Mouse (Mus musculus) common myeloid progenitor, adult 5-6 weeks (primary cell): ENCODE results near the gene Nt5dc1. TPM values are rescaled to one million over a fixed set of nuclear protein-coding genes. Genes with fewer than 3 reads are reported as not detected.
A peak's percentile ranks its signal among the peaks of the same experiment; 100 is the strongest.
"Not testable (repeated sequence)": the region's sequence is repeated elsewhere in the genome, so short reads cannot be mapped to it uniquely, and the experiment has no call there.

Source experiments
- ATAC-seq: replicated peaks from 2 replicates; pipeline ENCODE4 v1.8.0; 2016; ENCODE audit warnings: low read depth, mild to moderate bottlenecking, moderate TSS enrichment, inconsistent platforms; ENCODE audit not compliant: poor library complexity, severe bottlenecking
- total RNA-seq: library from RNA; stranded (forward); fragments of 200-1000, 187-1606 nt; gene quantifications from 2 replicates; pipeline ENCODE4 v1.2.3, GENCODE M21; 2017

Gene Nt5dc1
- total RNA-seq, result 31.4 and 36.5 TPM in 2 replicates

DNA sequence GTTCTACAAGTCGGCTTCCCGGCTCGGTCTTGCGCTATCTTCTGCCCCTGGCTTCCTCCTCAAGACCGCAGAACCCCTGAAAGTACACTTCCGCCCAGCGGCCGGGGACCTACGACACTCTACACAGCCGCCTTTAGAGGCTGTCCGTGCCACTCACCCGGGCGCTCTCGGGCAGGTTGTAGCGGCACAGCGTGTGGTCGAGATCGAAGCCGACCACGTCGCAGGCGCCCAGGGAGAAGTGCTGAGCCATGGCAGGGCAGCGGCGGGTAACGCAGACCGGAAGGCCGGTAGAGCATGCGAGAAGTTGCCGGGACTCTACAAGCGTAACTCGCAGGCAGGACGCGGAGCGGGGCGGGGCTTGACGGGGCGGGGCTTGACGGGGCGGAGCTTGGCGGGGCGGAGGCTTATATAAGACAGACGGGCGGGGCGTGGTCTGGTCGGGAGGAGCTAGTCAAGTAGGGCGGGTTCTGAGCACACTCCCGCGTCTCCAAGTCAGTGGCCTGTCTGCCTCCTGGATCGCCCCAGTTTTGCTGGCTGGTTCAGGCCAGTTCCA is at the start of gene Nt5dc1:
Gene Nt5dc1, minus strand, starts transcription at position 349 of the 553 bp plus-strand sequence.
- ATAC-seq, result peak; percentile 81

DNA sequence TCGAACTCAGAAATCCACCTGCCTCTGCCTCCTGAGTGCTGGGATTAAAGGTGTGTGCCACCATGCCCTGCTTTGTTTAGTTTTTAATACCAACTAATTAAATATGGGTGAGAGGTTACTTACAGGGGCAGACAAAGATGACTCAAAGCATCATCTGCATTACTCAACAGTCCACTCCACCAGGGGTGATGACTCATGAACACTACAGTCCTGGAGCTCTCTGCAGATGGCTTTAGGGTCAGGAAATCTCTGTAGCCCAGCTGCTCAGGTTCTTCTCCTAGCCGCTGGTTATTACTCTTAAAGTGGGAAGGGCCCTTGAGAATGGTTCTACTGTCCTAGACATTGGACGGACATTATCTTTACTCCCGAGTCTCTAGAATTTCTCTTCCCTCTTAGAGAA is 46.0 kb upstream of the Nt5dc1 start:
- ATAC-seq, result no peak

DNA sequence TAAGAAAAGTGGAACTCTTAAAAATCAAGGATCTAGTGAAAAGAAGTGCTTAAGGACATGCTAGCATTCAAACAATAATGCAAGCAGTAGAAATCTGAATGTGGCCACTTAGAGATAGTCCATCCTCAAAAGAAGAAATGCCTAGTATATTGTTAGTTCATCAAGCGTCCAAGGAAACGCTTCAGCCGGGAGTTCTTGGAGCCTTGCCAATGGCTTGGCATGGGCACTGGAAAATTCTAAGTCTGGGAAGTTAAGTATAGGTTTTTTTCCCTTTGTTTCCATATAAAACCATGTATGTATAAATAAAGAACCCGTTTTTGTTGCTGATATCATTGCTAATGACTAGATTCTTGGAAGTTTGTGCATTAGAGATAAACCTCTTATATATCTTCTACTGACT is 43.1 kb upstream of the Nt5dc1 start:
- no peak for ATAC-seq

DNA sequence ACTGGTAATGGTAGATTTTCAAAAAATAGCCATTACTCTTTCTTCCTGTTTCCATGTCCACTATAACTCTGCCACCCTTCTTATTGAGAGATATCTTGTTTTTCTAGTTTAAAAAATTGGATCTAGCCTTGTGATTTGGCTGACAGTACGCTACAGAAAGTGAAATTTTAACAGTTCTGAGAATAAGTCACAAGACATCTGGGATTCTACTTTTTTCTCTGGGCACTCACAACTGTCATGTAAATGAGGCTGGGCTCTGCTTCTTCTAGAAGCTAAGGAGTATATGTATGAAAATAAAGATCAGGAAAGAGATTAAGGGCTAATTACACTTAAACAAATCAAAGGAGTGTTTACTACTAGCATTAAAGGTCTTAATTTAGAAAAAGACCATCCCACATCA is 31.1 kb upstream of the Nt5dc1 start:
- no peak for ATAC-seq

DNA sequence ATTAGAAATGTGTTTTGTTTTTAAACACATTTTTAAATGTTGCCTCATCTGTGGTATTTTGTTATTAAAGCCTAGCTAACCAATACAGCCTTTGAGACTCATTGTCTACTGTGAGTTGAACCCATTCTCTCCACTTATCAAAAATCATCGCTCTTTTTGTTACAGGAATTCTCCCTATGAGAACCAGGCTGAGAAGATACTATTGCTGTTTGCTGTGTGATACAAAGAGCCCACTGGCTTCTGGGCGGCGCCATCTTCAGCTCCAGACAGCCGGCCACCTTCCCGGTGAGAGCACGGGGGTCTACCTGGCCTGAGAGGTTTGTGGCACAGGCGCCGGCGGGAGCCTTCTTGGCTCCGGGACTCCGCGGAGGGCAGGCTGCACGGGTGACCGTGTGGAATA is 15.8 kb upstream of the Nt5dc1 start:
- ATAC-seq, result not testable (repeated sequence)

DNA sequence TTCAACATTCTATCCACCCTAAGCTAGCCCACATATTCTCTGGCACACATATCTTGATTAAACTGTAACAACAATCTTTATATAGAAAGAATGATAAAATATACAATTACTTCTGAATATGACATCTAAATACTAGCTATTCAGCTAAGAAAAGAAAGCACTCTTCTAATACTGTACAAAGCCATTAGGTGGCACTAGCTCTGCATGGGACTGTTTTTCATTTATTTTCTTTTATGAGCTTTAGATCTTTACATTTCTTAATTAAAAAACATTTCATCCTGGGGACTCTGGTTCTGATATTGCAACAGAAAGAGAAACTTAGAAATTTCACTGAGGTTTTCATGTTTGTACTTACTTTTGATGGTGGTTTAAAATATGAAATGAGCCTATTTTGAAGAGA is 13.4 kb upstream of the Nt5dc1 start:
- 0 out of 2 replicates have a peak, but pooled peaks have one; percentile 36 for ATAC-seq

DNA sequence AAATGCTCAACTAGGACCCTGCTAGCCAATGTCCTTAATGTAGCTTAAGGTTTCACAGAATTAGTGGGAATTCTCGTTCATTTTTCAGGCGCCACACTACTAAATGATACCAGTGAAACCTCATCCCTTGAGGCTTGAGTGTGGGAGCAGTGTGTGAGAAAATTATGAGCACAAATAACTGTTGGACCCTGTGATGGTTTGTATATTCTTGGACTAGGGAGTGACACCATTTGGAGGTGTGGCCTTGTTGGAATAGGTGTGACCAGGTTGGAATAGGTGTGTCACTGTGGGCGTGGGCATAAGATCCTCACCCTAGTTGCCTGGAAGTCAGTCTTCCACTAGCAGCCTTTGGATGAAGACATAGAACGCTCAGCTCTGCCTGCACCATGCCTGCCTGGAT is 442 bp upstream of the Nt5dc1 start:
- ATAC-seq, result not testable (repeated sequence)

DNA sequence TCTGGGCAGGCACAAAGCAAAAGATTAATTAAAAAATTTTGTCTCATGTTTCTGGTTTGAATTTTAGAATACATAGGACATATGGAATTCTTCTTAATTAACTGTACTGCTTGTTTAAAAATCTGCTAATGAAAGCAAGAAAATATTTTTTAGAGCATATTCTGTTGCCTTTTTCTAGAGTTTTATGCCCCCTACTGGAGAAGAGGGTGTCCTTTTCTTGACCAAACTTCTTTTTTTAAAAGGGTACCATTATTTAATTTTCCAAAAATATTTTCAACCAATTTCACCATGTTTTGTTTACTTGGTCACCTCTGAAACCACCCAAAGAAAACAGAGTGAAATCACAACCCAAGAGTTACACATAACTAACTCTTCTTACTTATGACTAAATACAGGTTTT is 19.1 kb downstream of the Nt5dc1 start:
- ATAC-seq, result no peak

DNA sequence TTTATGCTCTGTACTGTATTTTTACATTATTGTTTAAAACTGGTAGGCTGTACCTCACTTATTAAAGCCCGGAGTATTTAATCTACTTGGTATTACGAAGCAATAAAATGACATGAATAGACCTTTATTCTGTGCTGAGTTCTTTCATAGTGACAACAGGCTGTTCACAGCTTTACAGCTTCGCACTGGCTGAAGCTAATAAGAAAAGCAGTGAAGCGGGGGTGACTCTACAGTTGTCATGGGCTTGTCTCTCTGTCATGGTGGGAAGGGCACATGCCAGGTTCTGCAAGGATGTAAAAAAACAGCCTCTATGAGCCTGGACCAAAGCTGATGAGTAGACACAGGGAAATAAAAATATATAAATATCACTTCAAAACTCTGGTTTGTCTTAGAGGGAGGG is 21.4 kb downstream of the Nt5dc1 start:
- no peak for ATAC-seq

DNA sequence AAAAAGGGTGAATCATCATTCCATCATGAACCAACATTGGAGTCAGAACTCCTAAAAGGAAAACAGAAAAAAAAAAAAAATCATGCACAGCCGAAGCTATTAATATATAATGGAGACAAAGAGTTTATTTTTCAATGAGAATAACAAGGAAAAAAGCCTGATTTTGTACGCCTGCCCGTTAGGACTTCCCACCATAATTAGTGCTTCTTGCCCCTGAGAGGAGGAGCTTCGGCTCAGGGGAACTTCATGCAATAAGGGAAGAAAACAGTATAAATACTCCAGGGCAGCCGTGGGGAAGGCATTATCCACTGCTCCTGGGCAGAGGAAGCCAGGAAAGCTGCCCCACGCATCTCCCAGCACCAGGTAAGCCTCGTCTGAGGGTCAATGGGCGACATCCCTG is 28.7 kb downstream of the Nt5dc1 start, which contains the start of gene Col10a1:
Gene Col10a1, plus strand, starts transcription at position 301 of the 400 bp plus-strand sequence.
- ATAC-seq, result no peak

DNA sequence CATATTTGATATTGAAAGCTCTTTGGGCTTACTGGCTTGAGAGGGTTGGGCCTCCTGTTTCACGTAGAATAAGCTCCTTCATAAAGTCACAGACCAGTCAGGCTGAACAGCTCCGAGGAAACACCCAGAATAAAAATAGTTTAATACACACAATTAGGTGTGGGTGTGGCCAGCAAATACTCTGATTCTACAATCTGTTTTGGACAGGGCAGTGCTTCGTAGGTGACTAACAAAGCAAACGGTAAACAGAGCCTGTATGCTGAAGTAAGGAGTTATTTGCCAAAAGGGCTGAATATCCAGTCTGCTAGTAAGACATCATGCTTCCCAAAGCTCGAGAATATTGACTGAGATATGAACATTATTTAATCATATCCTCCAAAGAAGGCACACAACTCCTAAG is 32.7 kb downstream of the Nt5dc1 start:
- no peak for ATAC-seq

DNA sequence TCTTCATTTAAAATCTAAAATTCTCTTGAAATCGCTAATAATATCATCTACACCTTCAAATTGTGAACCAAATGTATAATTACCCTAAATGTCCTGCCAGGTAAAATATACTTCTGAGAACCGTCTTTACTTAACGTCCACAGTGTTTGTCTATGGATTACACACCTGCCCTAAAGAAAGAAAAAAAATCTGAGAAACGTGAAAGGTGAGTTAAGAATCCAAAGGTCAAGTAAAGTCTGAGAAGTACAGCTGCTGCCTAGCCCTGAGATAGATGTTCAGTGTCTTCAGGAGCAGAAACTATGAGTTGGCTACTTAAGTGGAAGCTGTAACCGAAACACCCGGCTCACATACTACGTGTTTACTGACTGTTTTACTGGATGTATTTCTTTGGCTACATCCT is 45.0 kb downstream of the Nt5dc1 start:
- no peak for ATAC-seq

DNA sequence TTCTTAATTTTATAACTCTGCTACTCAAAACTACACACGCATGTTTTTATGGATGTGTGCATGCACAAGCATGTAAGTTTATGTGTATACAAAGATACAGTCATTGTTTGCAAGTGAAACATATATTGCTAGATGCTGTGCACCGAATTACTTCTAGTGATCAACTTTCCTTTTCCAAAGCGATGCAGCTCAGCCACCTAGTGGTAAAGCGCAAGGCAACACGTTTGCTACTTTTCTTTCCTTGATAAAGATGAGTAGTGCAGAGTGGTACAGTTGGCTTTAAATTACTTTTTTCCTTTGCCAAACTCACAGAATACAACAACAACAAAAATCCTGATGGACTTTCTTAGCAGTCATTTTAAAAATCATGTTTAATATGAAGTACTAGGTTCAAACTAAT is 50.2 kb downstream of the Nt5dc1 start:
- no peak for ATAC-seq

DNA sequence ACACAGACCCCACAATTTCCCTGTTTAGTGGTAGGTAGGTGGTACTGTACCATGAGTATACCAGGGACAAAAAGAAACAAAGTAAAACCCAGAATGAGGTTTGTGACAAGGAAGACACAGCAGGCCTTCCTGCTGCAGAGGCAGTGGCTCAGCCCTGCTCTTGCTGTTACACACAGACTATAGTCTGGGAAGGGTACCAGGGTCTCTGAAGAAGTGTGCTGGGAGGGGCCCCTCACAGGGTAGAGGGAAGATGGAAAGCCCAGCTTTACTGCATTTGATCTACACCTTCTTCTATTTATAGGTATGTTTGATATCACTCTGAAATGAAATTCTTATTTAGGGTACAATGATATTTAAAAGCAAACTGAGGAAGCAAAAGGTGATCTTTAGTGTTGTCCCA is 54.6 kb downstream of the Nt5dc1 start:
- no peak for ATAC-seq

DNA sequence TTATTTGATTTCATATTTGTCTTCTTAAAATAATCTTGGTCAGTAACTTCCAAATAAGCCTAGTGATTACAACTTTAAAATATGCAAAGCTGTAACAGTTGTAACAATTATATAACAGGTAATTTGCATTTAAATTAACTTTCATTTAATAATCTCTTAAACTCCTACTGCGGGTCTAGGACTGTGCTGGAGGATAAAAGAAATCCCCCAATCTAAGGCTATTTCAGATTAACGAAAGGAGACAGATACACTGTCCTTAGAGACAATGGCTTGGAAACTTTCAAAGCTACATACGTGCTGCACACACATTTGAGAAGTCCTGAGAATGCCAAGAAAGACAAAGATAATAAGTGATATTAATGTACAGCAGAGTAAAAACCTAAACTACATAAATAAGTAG is 60.1 kb downstream of the Nt5dc1 start:
- ATAC-seq, result no peak

DNA sequence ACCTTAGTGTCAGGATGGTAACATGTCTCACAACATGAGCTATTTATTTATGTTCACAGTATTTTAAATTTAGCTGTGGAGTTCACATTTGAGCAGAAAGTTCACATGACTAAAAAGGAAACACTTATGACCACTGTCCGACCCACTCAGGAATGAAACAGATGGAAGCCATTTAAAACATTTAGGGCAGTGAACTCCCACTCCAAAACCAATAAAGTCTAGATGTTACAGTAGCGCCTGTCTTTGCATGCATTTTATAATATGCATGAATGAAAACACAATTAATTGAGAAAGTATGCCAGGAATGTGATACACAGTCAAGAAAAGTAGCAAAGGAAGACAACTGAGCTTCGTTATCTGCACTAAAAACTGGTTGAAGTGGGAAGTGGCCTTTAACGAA is 66.2 kb downstream of the Nt5dc1 start:
- no peak for ATAC-seq

DNA sequence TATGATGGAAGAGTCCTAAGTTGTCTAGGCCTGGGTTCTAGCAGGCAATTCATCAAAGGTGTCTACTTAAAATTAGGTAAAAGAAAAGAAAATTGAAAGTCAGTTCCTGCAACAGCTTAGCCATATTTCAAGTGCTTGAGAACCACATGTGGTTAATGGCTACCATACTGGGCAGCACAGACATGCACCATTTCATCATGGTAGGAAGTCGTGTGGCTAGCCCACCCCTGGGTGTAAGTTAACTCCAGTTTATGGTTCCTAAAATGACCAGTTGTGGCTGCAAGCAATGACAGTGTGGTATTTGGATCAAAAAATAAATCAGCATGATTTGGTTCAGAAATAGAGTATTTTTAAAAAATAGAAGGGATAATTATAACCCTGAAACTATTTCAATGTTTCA is 76.5 kb downstream of the Nt5dc1 start:
- ATAC-seq, result peak; percentile 84

DNA sequence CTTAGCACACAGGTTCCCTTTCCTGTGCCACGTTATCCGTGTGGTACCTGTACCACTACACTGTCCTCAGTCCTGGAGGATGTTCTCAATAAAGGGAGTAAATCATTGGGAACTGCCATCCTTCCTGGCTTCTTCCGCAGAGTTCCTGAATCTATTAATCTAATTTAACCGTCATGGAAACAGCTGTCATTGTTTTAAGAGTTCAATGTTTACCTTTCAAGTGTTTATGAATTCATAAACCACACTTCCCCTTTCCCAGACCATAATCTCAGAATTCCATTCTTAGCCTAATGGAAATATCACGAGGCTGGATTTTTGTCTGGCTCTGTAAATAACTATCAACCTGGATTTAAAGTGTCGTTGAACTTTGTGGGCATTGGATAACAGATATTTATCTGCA is 77.3 kb downstream of the Nt5dc1 start:
- no peak for ATAC-seq

DNA sequence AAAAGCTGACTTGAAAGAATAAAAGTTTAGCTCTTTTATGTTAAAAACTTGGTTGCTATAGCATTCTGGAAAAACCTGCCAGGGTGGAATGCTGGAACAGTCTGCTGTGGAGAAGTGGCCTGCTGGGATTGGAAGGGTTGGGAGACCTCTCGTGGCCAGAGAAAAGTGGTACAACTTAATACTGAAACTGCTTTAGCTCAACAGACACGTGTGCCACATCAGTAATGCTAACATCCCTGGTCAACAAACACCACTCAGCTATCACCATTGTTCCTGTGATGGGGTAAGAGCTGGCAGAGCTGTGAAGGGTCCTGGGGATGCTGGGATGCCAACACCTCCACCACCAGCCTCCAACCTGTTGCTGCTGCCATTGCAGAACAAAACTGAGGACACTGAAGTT is 90.0 kb downstream of the Nt5dc1 start:
- ATAC-seq, result peak; percentile 84

DNA sequence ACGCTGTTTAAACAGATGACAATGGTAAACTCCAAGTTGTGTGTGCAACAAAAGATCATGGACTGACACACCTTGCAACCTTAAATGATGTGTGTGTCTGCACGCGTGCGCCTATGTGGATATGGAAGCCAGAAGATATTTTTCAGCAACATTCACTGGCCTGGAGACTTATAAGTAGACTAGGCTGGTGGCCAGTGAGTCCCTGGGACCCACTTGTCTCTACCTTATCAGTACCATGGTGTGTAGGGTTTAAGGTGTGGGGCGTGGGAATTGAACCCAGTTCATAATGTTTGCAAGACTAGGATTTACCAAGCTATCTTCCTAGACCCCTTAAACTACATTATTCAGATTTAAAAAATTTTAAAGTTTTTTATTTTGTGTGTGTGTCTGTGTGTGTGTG is 91.2 kb downstream of the Nt5dc1 start:
- no peak for ATAC-seq

DNA sequence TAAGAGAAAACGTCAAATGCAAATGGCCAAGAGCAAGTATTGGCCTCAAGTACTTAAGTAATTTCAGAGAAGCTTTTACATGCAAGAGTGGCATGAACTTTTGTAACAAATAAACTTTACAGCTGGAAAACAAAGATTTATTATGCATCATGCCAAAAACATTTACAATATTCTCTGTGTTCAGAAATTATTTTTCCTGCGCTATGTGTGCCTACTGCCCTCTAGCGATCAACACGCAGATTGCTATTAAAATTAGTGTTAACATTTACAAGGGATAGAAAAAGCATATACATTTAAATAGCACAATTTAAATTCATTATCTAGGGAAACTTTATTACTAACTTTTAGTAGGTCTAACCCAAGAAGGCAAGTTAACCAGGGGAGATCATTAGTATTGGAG is 91.7 kb downstream of the Nt5dc1 start:
- peak; percentile 65 for ATAC-seq

DNA sequence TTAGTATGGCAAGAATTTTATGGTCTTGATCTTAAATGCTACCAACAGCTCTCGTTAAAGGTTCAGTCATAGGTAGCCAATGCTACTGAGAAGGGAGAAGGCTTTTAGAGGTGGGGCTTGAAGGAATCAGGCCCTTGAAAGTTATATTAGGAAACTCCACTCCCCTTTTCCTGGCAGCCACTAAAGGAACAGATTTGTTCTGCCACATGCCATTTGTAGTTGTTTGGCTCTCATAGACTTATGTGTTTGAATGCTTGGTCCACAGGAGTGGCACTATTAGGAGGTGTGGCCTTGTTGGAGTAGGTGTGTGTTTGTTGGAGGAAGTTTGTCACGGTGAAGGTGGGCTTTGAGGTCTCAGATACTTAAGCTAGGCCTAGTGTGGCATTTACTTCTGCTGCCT is 97.5 kb downstream of the Nt5dc1 start:
- ATAC-seq, result no peak

DNA sequence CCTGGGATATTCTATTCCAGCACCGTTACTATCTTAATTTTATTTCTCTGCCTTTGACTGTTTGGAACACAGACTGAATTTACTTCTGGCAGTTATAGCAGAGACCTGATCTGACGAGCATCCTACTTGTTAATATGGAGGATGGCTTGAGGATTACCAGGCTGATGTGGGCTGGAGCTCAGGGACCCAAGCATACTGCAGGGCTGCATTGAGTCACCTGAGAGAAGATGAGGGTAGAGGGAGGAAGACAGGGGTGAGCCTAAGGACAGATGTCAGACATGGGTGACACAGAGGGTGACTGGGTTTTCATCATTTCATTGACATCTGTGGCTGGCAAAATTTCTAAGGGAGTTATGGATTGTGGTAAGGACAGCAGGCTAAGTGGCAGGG is 101.1 kb downstream of the Nt5dc1 start:
- no peak for ATAC-seq
